8 mouse cellular contexts compared by ENCODE assay signal in genomic region chr17:56990966-56991365, GRCm38 (mm10). TPM values are rescaled to one million over a fixed set of nuclear protein-coding genes. Genes with fewer than 3 reads are reported as not detected.
A peak's percentile ranks its signal among the peaks of the same experiment; 100 is the strongest.
DNase-seq lines count a peak whose midpoint lies in the region; ATAC-seq and TF ChIP-seq lines count a peak whose summit lies in the region.

No protein-coding gene starts in this region.

- peak overlapping the region; percentile 77 for H3K9ac ChIP-seq in embryonic facial prominence, embryonic 12.5 days
- H3K9ac ChIP-seq in hindbrain, embryonic 14.5 days: peak overlapping the region; percentile 80
- peak overlapping the region; percentile 95 for H3K9ac ChIP-seq in midbrain, embryonic 16.5 days (ENCODE audit: low read depth, low read length)

- H3K4me1 ChIP-seq in lung, adult 2 months (ENCODE audit: control insufficient read depth, insufficient read depth, low read length): peaks cover 6% of the 10 kb centered on the region
- peaks cover 6% of the 10 kb centered on the region for H3K4me1 ChIP-seq in embryonic facial prominence, embryonic 12.5 days
- peaks cover 10% of the 10 kb centered on the region for H3K4me1 ChIP-seq in hindbrain, embryonic 14.5 days (replicated peaks; ENCODE audit: control insufficient read depth, insufficient read depth, low read length)
- peaks cover 6% of the 10 kb centered on the region for H3K4me1 ChIP-seq in midbrain, embryonic 16.5 days (ENCODE audit: control insufficient read depth, insufficient read depth, low read length)

- peaks cover 37% of the 10 kb centered on the region for H3K36me3 ChIP-seq in embryonic facial prominence, embryonic 12.5 days
- H3K36me3 ChIP-seq in hindbrain, embryonic 14.5 days (replicated peaks; ENCODE audit: control insufficient read depth, insufficient read depth): peaks cover 39% of the 10 kb centered on the region
- H3K36me3 ChIP-seq in midbrain, embryonic 16.5 days (ENCODE audit: control insufficient read depth, insufficient read depth, low read length): peaks cover 16% of the 10 kb centered on the region

- H3K4me2 ChIP-seq in embryonic facial prominence, embryonic 12.5 days (replicated peaks): peak overlapping the region; percentile 68
- peak overlapping the region; percentile 66 for H3K4me2 ChIP-seq in hindbrain, embryonic 14.5 days (replicated peaks)
- H3K4me2 ChIP-seq in midbrain, embryonic 16.5 days (ENCODE audit: low read length): peak overlapping the region; percentile 67

- DNase-seq in lung, adult 2 months: no peak
- DNase-seq in lung, postnatal 36 days: no peak
- no peak for DNase-seq in hindbrain, embryonic 14.5 days (ENCODE audit: low spot score)
- DNase-seq in retina, embryonic 14.5 days (ENCODE audit: low spot score): no peak
- DNase-seq in urinary bladder, postnatal 25 days (ENCODE audit: low spot score): no peak
- DNase-seq in kidney, adult 8-10 months: no peak

- H3K27ac ChIP-seq in embryonic facial prominence, embryonic 12.5 days: no peak overlapping the region; the same call in 1 of the 2 replicates
- no peak overlapping the region for H3K27ac ChIP-seq in hindbrain, embryonic 14.5 days
- H3K27ac ChIP-seq in midbrain, embryonic 16.5 days (ENCODE audit: low read length): no peak overlapping the region

- no peaks in the 10 kb centered on the region for H3K9me3 ChIP-seq in embryonic facial prominence, embryonic 12.5 days
- H3K9me3 ChIP-seq in hindbrain, embryonic 14.5 days (ENCODE audit: control insufficient read depth, low read length): no peaks in the 10 kb centered on the region
- H3K9me3 ChIP-seq in midbrain, embryonic 16.5 days (replicated peaks; ENCODE audit: control insufficient read depth, low read length, poor library complexity, severe bottlenecking): no peaks in the 10 kb centered on the region

- H3K27me3 ChIP-seq in embryonic facial prominence, embryonic 12.5 days: no peaks in the 10 kb centered on the region
- H3K27me3 ChIP-seq in hindbrain, embryonic 14.5 days (ENCODE audit: control insufficient read depth, insufficient read depth, low read length): no peaks in the 10 kb centered on the region
- H3K27me3 ChIP-seq in midbrain, embryonic 16.5 days (ENCODE audit: control insufficient read depth, insufficient read depth, low read depth, low read length): no peaks in the 10 kb centered on the region

- H3K4me3 ChIP-seq in lung, adult 2 months (replicated peaks; ENCODE audit: extremely low read depth, low read depth, low read length): peak overlapping the region; percentile 47
- peak overlapping the region; percentile 88 for H3K4me3 ChIP-seq in embryonic facial prominence, embryonic 12.5 days
- H3K4me3 ChIP-seq in hindbrain, embryonic 14.5 days (replicated peaks; ENCODE audit: low read length): peak overlapping the region; percentile 78
- H3K4me3 ChIP-seq in midbrain, embryonic 16.5 days (ENCODE audit: low read depth, low read length): peak overlapping the region; percentile 78

- no peak for ATAC-seq in embryonic facial prominence, embryonic 12.5 days (ENCODE audit: insufficient number of reproducible peaks, insufficient read depth, low FRiP score, low TSS enrichment)
- ATAC-seq in hindbrain, embryonic 14.5 days (ENCODE audit: low FRiP score): no peak
- no peak for ATAC-seq in midbrain, embryonic 16.5 days

- no peak for TF ChIP-seq POLR2A in lung, adult 2 months (IDR thresholded peaks at IDR 0.05; ENCODE audit: borderline replicate concordance, extremely low read depth, low read depth, low read length)

- WGBS in lung, adult 2 months: 62% methylated on average over 2 of the region's 2 CpGs
- 87% methylated on average over 2 of the region's 2 CpGs for WGBS in embryonic facial prominence, embryonic 12.5 days
- 72% methylated on average over 2 of the region's 2 CpGs for WGBS in hindbrain, embryonic 14.5 days
- WGBS in midbrain, embryonic 16.5 days: 81% methylated on average over 2 of the region's 2 CpGs

- TF ChIP-seq CTCF in lung, adult 2 months (IDR thresholded peaks at IDR 0.05; ENCODE audit: insufficient read depth, low read length): no peak

RNA-seq across cellular contexts. Expression of gene Clpp, which starts 0.9 kb away (rescaled TPM):
- 103 and 108 TPM in 2 replicates for polyA plus RNA-seq in lung, adult 2 months (2012; rRNA removed)
- polyA plus RNA-seq in embryonic facial prominence, embryonic 12.5 days (2016; fragmentation: Nextera tagmentation; extraction: Ambion mirVana): 147 and 165 TPM in 2 replicates
- polyA plus RNA-seq in hindbrain, embryonic 14.5 days (2014; fragmentation: Nextera tagmentation; extraction: Ambion mirVana): 163 and 172 TPM in 2 replicates
- 164 and 171 TPM in 2 replicates for polyA plus RNA-seq in midbrain, embryonic 16.5 days (2015; fragmentation: Nextera tagmentation; extraction: Ambion mirVana)

RNA-seq across cellular contexts. Expression of gene Alkbh7, which starts 6.2 kb away (rescaled TPM):
- 24.1 and 26.0 TPM in 2 replicates for polyA plus RNA-seq in lung, adult 2 months (2012; rRNA removed)
- polyA plus RNA-seq in embryonic facial prominence, embryonic 12.5 days (2016; fragmentation: Nextera tagmentation; extraction: Ambion mirVana): 38.5 and 41.4 TPM in 2 replicates
- polyA plus RNA-seq in hindbrain, embryonic 14.5 days (2014; fragmentation: Nextera tagmentation; extraction: Ambion mirVana): 55.7 and 56.5 TPM in 2 replicates
- 54.3 and 60.7 TPM in 2 replicates for polyA plus RNA-seq in midbrain, embryonic 16.5 days (2015; fragmentation: Nextera tagmentation; extraction: Ambion mirVana)

RNA-seq across cellular contexts. Expression of gene Pspn, which starts 8.9 kb away (rescaled TPM):
- not detected in 2 replicates for polyA plus RNA-seq in lung, adult 2 months (2012; rRNA removed)
- not detected in 2 replicates for polyA plus RNA-seq in embryonic facial prominence, embryonic 12.5 days (2016; fragmentation: Nextera tagmentation; extraction: Ambion mirVana)
- polyA plus RNA-seq in hindbrain, embryonic 14.5 days (2014; fragmentation: Nextera tagmentation; extraction: Ambion mirVana): 0.47 and 0.68 TPM in 2 replicates
- polyA plus RNA-seq in midbrain, embryonic 16.5 days (2015; fragmentation: Nextera tagmentation; extraction: Ambion mirVana): 0.74 and 1.0 TPM in 2 replicates

RNA-seq across cellular contexts. Expression of gene Acer1, which starts 9.0 kb away (rescaled TPM):
- 0.25 and 6.2 TPM in 2 replicates for polyA plus RNA-seq in lung, adult 2 months (2012; rRNA removed)
- not detected in 2 replicates for polyA plus RNA-seq in embryonic facial prominence, embryonic 12.5 days (2016; fragmentation: Nextera tagmentation; extraction: Ambion mirVana)
- polyA plus RNA-seq in hindbrain, embryonic 14.5 days (2014; fragmentation: Nextera tagmentation; extraction: Ambion mirVana): not detected in 2 replicates
- not detected in 2 replicates for polyA plus RNA-seq in midbrain, embryonic 16.5 days (2015; fragmentation: Nextera tagmentation; extraction: Ambion mirVana)

RNA-seq across cellular contexts. Expression of gene Gtf2f1, which starts 20.1 kb away (rescaled TPM):
- polyA plus RNA-seq in lung, adult 2 months (2012; rRNA removed): 22.3 and 23.4 TPM in 2 replicates
- polyA plus RNA-seq in embryonic facial prominence, embryonic 12.5 days (2016; fragmentation: Nextera tagmentation; extraction: Ambion mirVana): 62.0 and 63.4 TPM in 2 replicates
- 54.5 and 58.2 TPM in 2 replicates for polyA plus RNA-seq in hindbrain, embryonic 14.5 days (2014; fragmentation: Nextera tagmentation; extraction: Ambion mirVana)
- 71.7 and 74.6 TPM in 2 replicates for polyA plus RNA-seq in midbrain, embryonic 16.5 days (2015; fragmentation: Nextera tagmentation; extraction: Ambion mirVana)
